Mouse (Mus musculus): Measurements from ENCODE around the gene Mettl16. TPM values are rescaled to one million over a fixed set of nuclear protein-coding genes. Genes with fewer than 3 reads are reported as not detected.

Gene Mettl16
- total RNA-seq, 2 experiments from 2014 or later: 22.5 to 24.3 TPM

Small RNA genes within 50 kb of the gene (microRNA-seq; reads per million reads assigned to microRNA genes)
- 1.3 to 2.0 reads per million in 2 experiments for gene Mir6926

Other genes with a start within 250 kb of the Mettl16 start
- 100 to 1,000 TPM; 107 to 121 TPM for gene Rap1gap2, start 159.9 kb upstream of the Mettl16 start, total RNA-seq (2021)
- 10 to 100 TPM; 15.9 to 16.3 TPM for gene Ccdc92b, start 151.2 kb upstream of the Mettl16 start, total RNA-seq (2021)
- gene Cluh, start 121.3 kb upstream of the Mettl16 start, total RNA-seq (2021): 10 to 100 TPM; 68.2 to 74.1 TPM
- gene Pafah1b1, start 46.2 kb upstream of the Mettl16 start, total RNA-seq (2021): 100 to 1,000 TPM; 370 to 417 TPM
- 10 to 100 TPM; 31.9 to 34.6 TPM for gene Mnt, start 60.1 kb downstream of the Mettl16 start, total RNA-seq (2021)
- 10 to 100 TPM; 69.9 to 76.1 TPM for gene Sgsm2, start 126.2 kb downstream of the Mettl16 start, total RNA-seq (2021)
- gene Tsr1, start 127.2 kb downstream of the Mettl16 start, total RNA-seq (2021): 10 to 100 TPM; 40.1 to 43.2 TPM
- 10 to 100 TPM; 24.0 to 27.0 TPM for gene Smg6, start 155.0 kb downstream of the Mettl16 start, total RNA-seq (2021)
- 100 to 1,000 TPM in 1 of 2 experiments, 10 to 100 TPM in 1; 87.4 to 104 TPM for gene Srr, start 155.1 kb downstream of the Mettl16 start, total RNA-seq (2021)

All from layer of hippocampus, postnatal 10 days (tissue).